Mouse (Mus musculus) CH12.LX (cell line): ENCODE measurements around the gene Usp6nl.

Source experiments
- BHLHE40 ChIP-seq: IDR thresholded peaks from 2 replicates; pipeline ENCODE4 v1.6.1; 2011; ENCODE audit warnings: mild to moderate bottlenecking, low read depth, low read length, improper control_type of control experiment
- CTCF ChIP-seq, 2 experiments: IDR thresholded peaks in 1 of 2; conservative IDR thresholded peaks in 1 of 2; 2 replicates each; pipeline ENCODE4 v1.5.1; 2011 to 2012; ENCODE audit warnings: low read depth in 2 of 2, low read length in 2 of 2, improper control_type of control experiment in 1 of 2, inconsistent platforms in 1 of 2, mild to moderate bottlenecking in 1 of 2, moderate library complexity in 1 of 2
- EP300 ChIP-seq: IDR thresholded peaks from 2 replicates; pipeline ENCODE4 v1.6.1; 2011; ENCODE audit warnings: low read length, improper control_type of control experiment
- MAX ChIP-seq: IDR thresholded peaks from 2 replicates; pipeline ENCODE4 v1.6.1; 2011; ENCODE audit warnings: low read length, improper control_type of control experiment
- MXI1 ChIP-seq: IDR thresholded peaks from 2 replicates; pipeline ENCODE4 v1.6.1; 2011; ENCODE audit warnings: mild to moderate bottlenecking, low read depth, low read length, improper control_type of control experiment
- POLR2A ChIP-seq: IDR thresholded peaks from 2 replicates; pipeline ENCODE4 v1.6.1; 2011; ENCODE audit warnings: low read depth, mild to moderate bottlenecking, improper control_type of control experiment, low read length
- RCOR1 ChIP-seq: conservative IDR thresholded peaks from 2 replicates; pipeline ENCODE4 v1.6.1; 2012; ENCODE audit warnings: low read depth, mild to moderate bottlenecking, inconsistent platforms, low read length, improper control_type of control experiment
- USF1 ChIP-seq: IDR thresholded peaks from 2 replicates; pipeline ENCODE4 v1.6.1; 2014; ENCODE audit warnings: low read depth, mild to moderate bottlenecking, inconsistent platforms, low read length, improper control_type of control experiment
- ZNF384 ChIP-seq: IDR thresholded peaks from 2 replicates; pipeline ENCODE4 v1.6.1; 2012; ENCODE audit warnings: low read depth, low read length, improper control_type of control experiment, inconsistent platforms

DNA sequence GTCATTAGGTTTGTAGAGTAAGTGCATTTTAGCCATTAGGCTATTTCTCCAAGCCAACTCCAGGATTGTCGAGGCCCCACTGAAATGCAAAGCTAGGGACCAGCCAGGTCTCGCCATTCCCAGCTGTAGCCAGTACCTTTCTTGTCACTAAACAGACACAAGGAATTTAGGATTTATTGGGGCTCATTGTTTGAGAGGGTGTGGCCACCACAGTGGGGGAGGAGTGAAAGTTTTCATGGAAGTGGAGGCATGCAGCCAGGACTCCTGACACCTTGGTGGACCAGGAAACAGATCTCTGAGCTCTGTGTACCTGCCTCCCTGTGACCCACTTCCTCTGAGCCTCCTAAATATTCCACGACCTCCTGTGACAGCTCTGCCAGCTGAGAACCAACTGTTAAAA lies 127.2 kb downstream of the Usp6nl start:
- TF ChIP-seq USF1 (no peak), RCOR1 (no peak), CTCF (conservative IDR thresholded peaks at IDR 0.05 in 1 of 2, IDR thresholded peaks at IDR 0.05 in 1 of 2; ENCODE audit: low read depth in 2 of 2, low read length in 2 of 2) (no peak), EP300 (no peak), BHLHE40 (no peak), ZNF384 (no peak), MAX (no peak), MXI1 (no peak), POLR2A (no peak)
